Mouse (Mus musculus) embryonic facial prominence, embryonic 14.5 days (tissue): ENCODE data around the gene Vwa3b. TPM values are rescaled to one million over a fixed set of nuclear protein-coding genes. Genes with fewer than 3 reads are reported as not detected.

Source experiments
- ATAC-seq: fragments of 200-750 bp; cut with Nextera tagmentation; 2 replicates; pipeline ENCODE4 v1.8.0; 2017; ENCODE audit warnings: low read depth, moderate number of reproducible peaks, moderate TSS enrichment
- DNase-seq: peaks from one replicate; pipeline ENCODE4 v3.0.0-alpha.2; 2015; ENCODE audit warnings: low spot score
- H3K27ac ChIP-seq: fragments of 300-500 bp; sonication (generic); replicated peaks from 2 replicates; pipeline ENCODE4 v1.5.1; 2014; ENCODE audit warnings: low read depth, mild to moderate bottlenecking, low read length, moderate library complexity
- H3K27me3 ChIP-seq: fragments of 300-500 bp; sonication (generic); replicated peaks from 2 replicates; pipeline ENCODE4 v1.6.1; 2014; ENCODE audit warnings: low read length; ENCODE audit not compliant: control insufficient read depth, insufficient read depth
- H3K36me3 ChIP-seq: fragments of 300-500 bp; sonication (generic); 2 replicates; pipeline ENCODE4 v1.6.1; 2014; ENCODE audit warnings: low read length, mixed read lengths; ENCODE audit not compliant: control insufficient read depth, insufficient read depth
- H3K4me1 ChIP-seq: fragments of 300-500 bp; sonication (generic); 2 replicates; pipeline ENCODE4 v1.6.1; 2014; ENCODE audit warnings: antibody characterized with exemption, low read length; ENCODE audit not compliant: control insufficient read depth, insufficient read depth
- H3K4me2 ChIP-seq: fragments of 300-500 bp; sonication (generic); 2 replicates; pipeline ENCODE4 v1.6.1; 2014; ENCODE audit warnings: low read depth, mild to moderate bottlenecking, low read length, moderate library complexity, mixed read lengths
- H3K4me3 ChIP-seq: fragments of 300-500 bp; sonication (generic); 2 replicates; pipeline ENCODE4 v1.5.1; 2014; ENCODE audit warnings: low read depth, mild to moderate bottlenecking, low read length
- H3K9ac ChIP-seq: fragments of 300-500 bp; sonication (generic); 2 replicates; pipeline ENCODE4 v1.6.1; 2014; ENCODE audit warnings: low read depth, mild to moderate bottlenecking, low read length, moderate library complexity, mixed read lengths
- H3K9me3 ChIP-seq: fragments of 300-500 bp; sonication (generic); 2 replicates; pipeline ENCODE4 v1.6.1; 2016; ENCODE audit warnings: low read length; ENCODE audit not compliant: control insufficient read depth
- WGBS: fragments of 180-500 bp; shearing (Covaris S2); extraction: QIAGEN DNeasy Blood & Tissue Kit; methylation state at CpG from one replicate; pipeline ENCODE4 v1.1.7; 2014; 5-methylcytosine and 5-hydroxymethylcytosine counted together
- polyA plus RNA-seq: library from polyadenylated mRNA; unstranded; fragments of >200 nt; fragmentation: Nextera tagmentation; extraction: Ambion mirVana; gene quantifications from 2 replicates; pipeline ENCODE4 v1.2.1, GENCODE M21; 2014

Gene Vwa3b
- polyA plus RNA-seq, 1 experiment from 2014 or later, result 2.3 TPM

- no peaks in the 10 kb centered on the region for H3K9me3 ChIP-seq
- peak; percentile 80 for ATAC-seq
- no peak overlapping the region for H3K4me3 ChIP-seq
- no peak overlapping the region for H3K4me2 ChIP-seq
- peak; percentile 73 for DNase-seq
- H3K27me3 ChIP-seq, result no peaks in the 10 kb centered on the region
- H3K27ac ChIP-seq, result no peak overlapping the region
- H3K9ac ChIP-seq, result no peak overlapping the region
- WGBS, result 50% methylated on average over 7 of the region's 7 CpGs
- H3K36me3 ChIP-seq, result no peaks in the 10 kb centered on the region
- H3K4me1 ChIP-seq, result peaks cover 3% of the 10 kb centered on the region; the same call in 1 of the 2 replicates
Observed at GRCm38 (mm10) chr1:37167918-37168317, 141.5 kb downstream of the Vwa3b start.

- DNase-seq (no peak), ATAC-seq (no peak)
- no peak overlapping the region for H3K9ac ChIP-seq
- no peak overlapping the region for H3K4me3 ChIP-seq
- no peak overlapping the region for H3K4me2 ChIP-seq
- no peaks in the 10 kb centered on the region for H3K9me3 ChIP-seq
- no peaks in the 10 kb centered on the region for H3K36me3 ChIP-seq
- no peaks in the 10 kb centered on the region for H3K27me3 ChIP-seq
- H3K4me1 ChIP-seq, result peaks cover 2% of the 10 kb centered on the region; the same call in 1 of the 2 replicates
- WGBS, result 84% methylated on average over 2 of the region's 2 CpGs
- no peak overlapping the region for H3K27ac ChIP-seq
Observed at GRCm38 (mm10) chr1:37177874-37178273, 151.5 kb downstream of the Vwa3b start.

DNA sequence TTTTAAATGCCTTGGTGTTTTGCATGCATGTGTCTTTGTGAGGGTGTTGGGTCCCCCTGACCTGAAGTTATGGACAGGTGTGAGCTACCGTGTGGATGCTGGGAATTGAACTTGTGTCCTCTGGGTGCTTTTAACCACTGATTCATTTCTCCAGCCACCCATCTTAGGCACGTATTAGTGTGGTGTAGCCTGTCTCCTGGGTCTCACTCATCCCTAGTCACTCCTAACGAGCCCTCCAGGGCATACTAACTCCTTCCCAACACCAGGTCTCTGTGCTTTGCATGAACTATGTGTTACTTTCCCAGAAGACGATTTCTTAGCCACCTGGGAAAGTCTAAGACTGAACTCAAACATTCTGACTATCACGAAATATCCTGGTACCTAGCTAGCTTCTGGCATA lies 153.5 kb downstream of the Vwa3b start:
- DNase-seq (no peak), ATAC-seq (peak; percentile 60; the same call in 1 of the 2 replicates)
- H3K9ac ChIP-seq, result no peak overlapping the region
- no peak overlapping the region for H3K4me2 ChIP-seq
- no peak overlapping the region for H3K27ac ChIP-seq
- H3K4me3 ChIP-seq, result no peak overlapping the region
- H3K9me3 ChIP-seq, result no peaks in the 10 kb centered on the region
- H3K27me3 ChIP-seq, result no peaks in the 10 kb centered on the region
- 67% methylated on average over 5 of the region's 5 CpGs for WGBS
- H3K36me3 ChIP-seq, result no peaks in the 10 kb centered on the region
- peaks cover 2% of the 10 kb centered on the region; the same call in 1 of the 2 replicates for H3K4me1 ChIP-seq

DNA sequence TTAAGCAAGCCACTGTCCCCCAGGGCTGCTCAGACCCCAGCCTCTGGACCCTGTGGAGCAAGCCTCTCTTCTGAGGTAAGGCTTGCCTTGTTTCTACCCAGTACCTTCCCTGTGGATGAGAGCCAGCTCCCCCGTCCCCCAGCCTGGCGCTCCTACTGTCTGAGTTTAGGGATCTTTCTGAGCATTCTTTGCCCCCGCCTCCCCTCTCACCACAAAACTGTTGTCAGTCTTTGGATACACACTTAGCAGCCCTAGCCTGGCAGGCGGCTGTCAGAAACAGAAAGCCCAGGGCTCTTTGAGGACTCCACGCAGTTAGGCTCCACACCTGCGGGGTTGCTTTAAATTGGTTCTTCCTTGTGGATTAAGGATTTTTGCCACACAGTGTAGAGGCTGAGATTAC lies 160.7 kb downstream of the Vwa3b start:
- DNase-seq (no peak), ATAC-seq (no peak)
- Histone ChIP-seq H3K36me3 (no peaks in the 10 kb centered on the region), H3K4me3 (no peak overlapping the region), H3K27me3 (no peaks in the 10 kb centered on the region), H3K4me2 (no peak overlapping the region), H3K9me3 (no peaks in the 10 kb centered on the region), H3K27ac (no peak overlapping the region), H3K9ac (no peak overlapping the region), H3K4me1 (peaks cover 12% of the 10 kb centered on the region)
- 49% methylated on average over 6 of the region's 6 CpGs for WGBS

- ATAC-seq, result no peak
- WGBS, result 58% methylated on average over 4 of the region's 4 CpGs
- Histone ChIP-seq H3K27me3 (no peaks in the 10 kb centered on the region), H3K4me1 (no peaks in the 10 kb centered on the region), H3K36me3 (no peaks in the 10 kb centered on the region), H3K27ac (no peak overlapping the region), H3K9ac (no peak overlapping the region), H3K4me2 (no peak overlapping the region), H3K9me3 (no peaks in the 10 kb centered on the region), H3K4me3 (no peak overlapping the region)
- DNase-seq, result peak; percentile 30
Observed at GRCm38 (mm10) chr1:37194607-37195006, 168.2 kb downstream of the Vwa3b start.

GRCm38 (mm10) chr1:37201406-37201805 lies 175.0 kb downstream of the Vwa3b start:
- Histone ChIP-seq H3K36me3 (no peaks in the 10 kb centered on the region), H3K4me3 (no peak overlapping the region), H3K4me2 (no peak overlapping the region), H3K27ac (no peak overlapping the region), H3K9ac (no peak overlapping the region), H3K4me1 (no peaks in the 10 kb centered on the region), H3K9me3 (0 out of 2 replicates have a peak, but pooled peaks cover 3% of the 10 kb centered on the region), H3K27me3 (no peaks in the 10 kb centered on the region)
- WGBS, result 85% methylated on average over 4 of the region's 4 CpGs
- ATAC-seq, result no peak
- no peak for DNase-seq

GRCm38 (mm10) chr1:37207743-37208142 lies 181.3 kb downstream of the Vwa3b start:
- no peak overlapping the region for H3K27ac ChIP-seq
- ATAC-seq, result peak; percentile 74; the same call in 1 of the 2 replicates
- 37% methylated on average over 8 of the region's 8 CpGs for WGBS
- no peaks in the 10 kb centered on the region for H3K27me3 ChIP-seq
- no peaks in the 10 kb centered on the region for H3K4me1 ChIP-seq
- H3K9me3 ChIP-seq, result no peaks in the 10 kb centered on the region
- H3K4me3 ChIP-seq, result no peak overlapping the region
- H3K9ac ChIP-seq, result no peak overlapping the region
- no peaks in the 10 kb centered on the region for H3K36me3 ChIP-seq
- DNase-seq, result peak; percentile 74
- H3K4me2 ChIP-seq, result no peak overlapping the region

- H3K4me3 ChIP-seq, result no peak overlapping the region
Observed at GRCm38 (mm10) chr1:37212375-37212774, 186.0 kb downstream of the Vwa3b start.

GRCm38 (mm10) chr1:37214144-37214543 lies 187.7 kb downstream of the Vwa3b start, which contains the start of gene Cnga3:
Gene Cnga3, plus strand, starts transcription at chr1:37214434.
- DNase-seq (no peak), ATAC-seq (no peak)
- Histone ChIP-seq H3K4me3 (no peak within 1 kb of the TSS), H3K4me2 (no peak within 1 kb of the TSS), H3K27me3 (no peaks in the 10 kb centered on the region; the same call in 1 of the 2 replicates), H3K9ac (no peak within 1 kb of the TSS), H3K4me1 (no peaks in the 10 kb centered on the region), H3K27ac (no peak within 1 kb of the TSS), H3K9me3 (no peaks in the 10 kb centered on the region), H3K36me3 (no peaks in the 10 kb centered on the region)
- 24% methylated on average over 1 of the region's 1 CpGs for WGBS

More at GRCm38 (mm10) chr1:37212375-37212774, 186.0 kb downstream of the Vwa3b start:
- H3K4me2 ChIP-seq, result no peak overlapping the region
- H3K4me1 ChIP-seq, result no peaks in the 10 kb centered on the region
- H3K27me3 ChIP-seq, result no peaks in the 10 kb centered on the region; the same call in 1 of the 2 replicates
- DNase-seq (no peak), ATAC-seq (no peak)
- 87% methylated on average over 9 of the region's 9 CpGs for WGBS
- no peak overlapping the region for H3K27ac ChIP-seq
- no peak overlapping the region for H3K9ac ChIP-seq
- no peaks in the 10 kb centered on the region for H3K9me3 ChIP-seq
- no peaks in the 10 kb centered on the region for H3K36me3 ChIP-seq
